Mouse (Mus musculus): Measurements from ENCODE around the gene Ankrd36.
A peak's percentile ranks its signal among the peaks of the same experiment; 100 is the strongest.
"Not testable (repeated sequence)": the region's sequence is repeated elsewhere in the genome, so short reads cannot be mapped to it uniquely, and the experiment has no call there.

The Ankrd36 gene

DNA sequence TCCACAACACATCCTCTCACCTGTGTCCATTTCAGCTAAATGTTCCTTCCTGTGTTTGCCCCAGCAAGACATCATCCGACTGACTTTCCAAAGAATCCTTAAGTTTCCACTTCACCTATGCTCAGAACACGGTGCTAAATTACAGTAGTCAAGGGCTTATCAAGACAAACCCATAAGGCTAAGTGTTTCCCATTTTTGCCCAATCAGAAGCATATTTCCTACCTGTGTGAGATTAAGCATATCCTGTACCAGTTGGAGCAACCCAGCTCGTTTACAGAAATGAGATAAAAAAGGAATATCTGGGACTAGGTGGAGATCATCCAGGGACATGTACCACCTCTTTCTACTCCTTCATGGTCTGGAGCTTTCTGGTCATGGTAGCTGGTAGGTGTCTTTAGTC lies 22.8 kb upstream of the Ankrd36 start:
- no peak for DNase-seq

DNA sequence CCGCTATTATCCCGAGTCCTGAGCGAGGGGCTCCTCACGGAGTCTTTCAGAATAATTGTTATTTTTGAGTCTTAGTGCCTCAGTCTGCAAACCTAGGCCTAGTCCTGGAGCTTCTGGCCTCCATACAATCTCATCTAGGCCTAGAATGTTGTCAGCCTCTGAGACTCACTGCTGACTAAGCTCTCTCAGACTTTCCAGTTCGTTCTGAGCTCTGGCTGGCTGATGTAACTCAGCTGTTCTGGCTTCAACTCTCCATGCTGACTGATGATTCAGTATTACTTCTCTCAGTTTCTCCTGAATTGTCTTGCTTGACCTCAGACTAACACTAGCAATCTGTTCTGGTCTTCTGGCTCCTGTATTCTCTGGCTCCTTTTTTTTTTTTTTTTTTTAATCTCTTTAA lies 18.1 kb upstream of the Ankrd36 start:
- no peak for DNase-seq

DNA sequence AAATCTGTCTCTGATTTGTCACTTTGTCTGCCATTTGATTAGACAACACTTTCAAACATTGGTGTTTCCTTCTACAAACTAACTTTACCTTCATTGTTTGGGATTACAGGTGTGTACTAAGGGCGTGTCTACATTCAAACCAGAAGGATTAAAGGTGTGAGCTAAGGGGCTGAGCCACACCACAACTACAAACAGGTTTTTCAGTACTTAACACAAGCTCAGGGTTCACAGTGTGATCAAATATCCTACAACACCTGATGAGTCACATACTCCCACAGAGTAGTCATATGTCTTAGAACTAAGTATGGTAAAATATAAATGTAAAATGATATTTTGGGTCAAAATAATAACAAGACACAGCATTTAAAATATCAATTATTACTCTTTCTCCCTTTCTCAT lies 17.6 kb upstream of the Ankrd36 start:
- DNase-seq: no peak

DNA sequence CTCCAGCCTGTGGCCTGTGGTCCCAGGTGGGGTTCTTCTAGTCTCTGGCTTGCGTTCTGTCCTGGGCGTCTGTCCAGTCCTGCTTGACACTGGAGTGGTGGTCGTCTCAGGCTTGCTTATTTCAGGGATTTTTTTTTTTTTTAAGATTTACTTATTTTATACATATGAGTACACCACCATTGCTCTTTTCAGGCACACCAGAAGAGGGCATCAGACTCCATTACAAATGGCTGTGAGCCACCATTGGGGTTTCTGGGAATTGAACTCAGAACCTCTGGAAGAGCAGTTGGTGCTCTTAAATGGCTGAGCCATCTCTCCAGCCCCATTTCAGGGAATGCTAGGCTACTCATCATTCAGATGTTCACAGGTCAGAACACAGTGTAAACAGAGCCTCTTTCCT lies 9.2 kb upstream of the Ankrd36 start:
- no peak for DNase-seq

DNA sequence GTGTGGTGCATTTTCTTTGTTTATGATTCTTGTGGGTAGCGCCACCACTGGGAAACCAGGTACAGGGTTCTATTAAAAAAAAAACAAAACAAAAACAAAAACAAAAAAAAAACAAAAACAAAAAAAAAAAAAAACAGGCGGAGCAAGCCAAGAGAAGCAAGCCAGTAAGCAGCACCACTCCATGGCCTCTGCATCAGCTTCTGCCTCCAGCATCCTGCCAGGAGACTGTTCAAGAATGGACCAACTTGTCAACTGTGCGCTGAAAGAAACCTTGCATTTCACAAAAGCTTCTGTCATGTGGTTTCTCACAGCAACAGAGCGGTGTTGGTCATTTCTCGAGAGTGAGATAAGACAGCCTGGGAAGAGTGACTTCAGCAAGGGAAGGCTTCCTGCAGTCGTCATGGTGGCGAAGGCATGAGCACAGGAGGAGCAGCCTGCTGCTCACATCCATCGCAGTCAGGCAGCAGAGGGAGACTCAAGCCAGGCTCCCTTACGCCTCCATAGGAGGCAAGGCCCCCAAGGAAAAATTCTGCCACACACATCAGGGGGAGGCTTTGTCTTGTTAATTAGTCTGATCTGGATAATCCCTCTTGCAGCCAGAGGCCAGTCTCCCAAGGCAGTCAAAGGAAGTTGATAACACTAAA lies 6.7 kb upstream of the Ankrd36 start:
- DNase-seq: no peak

DNA sequence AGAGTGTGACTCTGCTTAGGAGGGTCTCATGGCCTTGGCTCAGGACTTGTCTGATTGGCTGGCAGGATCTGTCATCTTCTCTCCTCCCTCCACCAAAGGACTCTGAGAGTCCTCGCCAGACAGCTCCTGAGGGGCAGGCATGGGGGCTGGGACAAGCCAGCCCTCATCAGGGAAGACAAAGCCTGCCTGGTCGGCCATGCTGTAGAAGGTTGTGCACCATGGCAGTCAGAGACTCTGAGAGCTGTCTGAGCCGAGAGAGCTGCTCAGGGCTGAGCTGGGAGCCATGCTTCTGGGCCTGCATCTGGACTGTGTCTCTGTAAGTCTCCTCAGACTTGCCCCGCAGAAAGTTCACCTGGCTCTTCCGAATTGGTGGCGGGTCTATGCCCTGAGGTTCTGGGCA lies 5.6 kb upstream of the Ankrd36 start:
- DNase-seq: no peak

DNA sequence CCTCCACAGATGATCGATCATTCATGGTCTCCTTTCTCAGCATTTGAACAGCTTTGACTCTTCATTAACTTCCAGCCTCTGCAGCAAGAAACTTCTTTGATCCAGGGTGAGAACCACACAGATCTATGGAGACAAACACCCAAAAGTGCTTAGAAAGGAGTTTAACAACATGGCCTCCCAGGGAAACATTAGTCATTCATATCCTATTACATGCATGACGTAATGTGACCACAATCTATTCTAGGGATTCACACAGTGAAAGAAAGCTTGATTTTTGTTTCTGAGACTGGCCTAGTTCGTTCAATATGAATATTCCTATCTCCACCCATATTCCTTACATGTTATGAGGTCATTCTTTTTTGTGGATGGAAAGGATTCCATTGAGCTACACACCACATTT lies 3.9 kb upstream of the Ankrd36 start:
- no peak for DNase-seq

DNA sequence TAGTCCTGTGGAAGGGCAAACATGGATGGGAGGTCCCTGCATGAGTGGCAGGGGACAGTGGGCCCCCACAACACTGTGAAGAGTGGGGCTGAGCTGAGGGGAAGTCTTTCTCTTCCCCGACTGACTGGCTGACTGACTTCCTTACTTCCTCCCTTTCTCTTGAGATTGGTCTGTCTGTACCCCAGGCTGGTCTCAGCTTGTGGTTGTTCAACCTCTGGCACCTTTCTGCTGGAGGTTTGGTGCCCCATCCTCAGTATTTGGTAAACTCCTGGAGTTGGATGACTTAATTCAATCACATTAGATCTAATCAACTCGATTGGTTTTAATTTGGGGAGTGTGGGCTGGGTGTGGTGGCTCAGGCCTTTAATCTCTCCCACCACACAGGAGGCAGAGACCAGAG lies 3.0 kb upstream of the Ankrd36 start:
- no peak for DNase-seq

DNA sequence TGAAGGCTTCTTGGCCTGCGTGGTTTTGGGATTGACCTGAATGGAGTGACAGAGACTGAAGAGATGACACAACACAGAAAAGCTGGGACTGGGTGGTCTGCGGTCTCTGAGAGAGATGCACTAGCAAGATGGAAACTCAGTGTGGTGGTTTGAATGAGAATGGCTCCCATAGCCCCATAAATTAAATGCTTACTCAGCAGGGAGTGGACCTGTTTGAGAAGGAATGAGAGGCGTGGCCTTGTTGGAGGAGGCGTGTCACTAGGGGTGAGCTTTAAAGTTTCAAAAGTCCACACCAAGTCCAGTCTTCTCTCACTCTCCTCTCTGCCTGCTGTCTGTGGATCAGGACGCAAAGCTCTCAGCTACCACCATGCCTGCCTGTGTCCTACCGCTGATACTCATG lies 1.8 kb upstream of the Ankrd36 start:
- DNase-seq: no peak

DNA sequence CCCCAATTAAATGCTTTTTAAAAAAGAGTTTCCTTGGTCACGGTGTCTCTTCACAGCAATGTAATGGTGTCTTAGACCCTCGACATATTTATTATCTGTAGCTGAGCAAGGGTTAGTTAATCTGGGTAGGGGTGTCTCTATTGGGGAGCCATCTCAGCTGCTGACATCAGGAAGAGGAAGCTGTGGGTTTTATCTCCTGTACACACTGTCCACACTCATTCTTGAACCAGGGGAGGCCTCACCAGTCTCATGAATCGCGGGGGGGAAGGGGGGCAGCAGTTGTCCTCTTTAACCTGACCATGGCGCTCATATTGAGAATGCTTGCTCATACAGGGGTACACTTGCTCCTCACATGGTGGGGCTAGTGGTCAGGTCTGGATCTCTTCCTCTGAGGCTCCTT lies 1.4 kb upstream of the Ankrd36 start:
- DNase-seq: no peak

DNA sequence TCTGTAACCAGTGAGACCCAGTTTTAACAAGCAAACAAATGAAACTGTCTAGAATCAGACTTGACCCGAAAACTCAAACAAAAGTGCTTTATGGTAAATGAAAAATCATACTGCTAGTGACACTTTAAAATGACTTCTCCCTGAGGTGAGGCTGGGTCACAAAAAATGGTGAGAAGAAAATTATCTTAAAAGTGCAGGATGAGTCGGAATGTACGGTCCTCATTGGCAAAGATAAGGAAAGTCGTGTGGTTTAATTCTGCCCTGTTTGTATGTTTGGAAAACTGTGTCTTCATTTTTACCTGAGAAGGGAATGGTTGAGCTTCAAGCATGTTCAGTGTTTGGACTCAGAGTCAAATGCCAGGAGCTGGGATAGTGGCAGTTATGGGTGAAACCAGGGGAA lies 2.4 kb downstream of the Ankrd36 start:
- no peak for DNase-seq

DNA sequence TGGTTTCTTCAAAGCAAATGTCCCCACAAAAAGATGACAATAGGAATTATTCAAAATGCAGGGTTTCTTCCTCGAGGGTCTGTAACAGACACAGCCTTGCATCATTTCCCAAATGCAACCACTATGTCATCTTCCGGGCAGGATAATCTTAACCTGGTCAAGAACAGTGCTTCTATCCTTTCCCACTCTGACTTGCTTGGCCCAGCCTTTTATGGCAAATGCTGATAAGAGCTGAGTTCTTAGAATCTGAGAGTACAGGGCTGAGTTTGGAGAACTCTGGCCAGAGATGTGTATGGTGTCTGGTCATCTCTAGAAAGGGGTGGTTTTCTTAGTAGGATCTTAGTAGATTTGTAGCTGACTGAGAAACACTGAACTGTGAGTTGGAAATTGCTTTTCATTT lies 4.3 kb downstream of the Ankrd36 start:
- DNase-seq: no peak

DNA sequence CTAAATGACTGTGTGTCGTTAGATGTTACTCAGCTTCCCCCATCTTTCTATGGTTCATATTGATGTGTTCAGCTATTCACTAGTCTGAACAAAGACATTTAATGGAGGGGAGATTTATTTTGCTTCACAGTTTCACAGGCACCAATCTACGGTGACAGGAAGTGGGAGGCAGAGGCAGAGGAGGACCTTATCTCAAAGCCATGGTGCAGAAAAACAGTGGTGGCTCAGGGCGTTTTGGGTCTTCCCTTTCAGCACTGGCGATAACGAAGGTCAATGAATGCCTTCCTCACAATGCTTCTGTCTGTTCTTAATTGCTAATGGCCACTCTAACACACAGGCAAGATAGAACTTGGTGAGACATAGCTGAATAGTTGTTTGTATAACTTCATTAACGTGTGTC lies 5.6 kb downstream of the Ankrd36 start:
- DNase-seq: no peak

DNA sequence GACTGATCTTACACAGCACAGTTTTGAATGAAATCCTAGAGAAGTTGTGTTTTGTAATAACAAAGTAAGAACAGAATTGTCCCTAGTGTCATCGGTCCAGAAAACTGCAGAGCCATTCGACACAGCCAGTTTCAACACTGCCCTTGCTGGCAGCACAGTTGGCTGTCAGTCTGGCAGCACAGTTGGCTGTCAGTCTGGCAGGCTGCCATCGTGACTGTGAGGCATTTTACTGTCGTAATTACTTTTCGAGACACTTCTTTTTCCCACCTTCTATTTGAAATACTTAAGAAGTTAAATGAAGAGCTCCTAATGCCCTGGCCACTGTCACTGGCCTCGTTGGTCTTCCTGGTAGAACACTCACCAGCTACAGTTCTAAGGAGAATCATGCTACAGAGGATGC lies 22.9 kb downstream of the Ankrd36 start:
- peak; percentile 14 for DNase-seq

DNA sequence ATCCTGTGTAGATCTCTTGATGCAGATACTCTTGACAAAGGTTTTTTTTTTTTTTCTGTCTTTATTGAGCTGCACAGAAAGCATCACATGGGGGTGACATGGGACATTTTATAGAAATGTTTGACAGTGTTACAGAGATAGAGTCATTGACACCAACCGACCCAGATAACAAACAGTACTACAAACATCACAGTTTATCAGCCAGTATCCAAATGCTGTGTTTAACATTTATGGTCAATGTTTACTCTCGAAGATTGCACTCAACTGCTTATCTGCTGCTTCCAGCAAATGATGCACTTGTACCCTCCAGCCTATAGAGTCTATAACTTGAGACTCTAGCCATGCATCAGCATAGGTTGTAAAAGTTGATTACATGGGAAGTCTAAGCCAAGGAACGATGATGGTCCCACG lies 25.9 kb downstream of the Ankrd36 start:
- no peak for DNase-seq

DNA sequence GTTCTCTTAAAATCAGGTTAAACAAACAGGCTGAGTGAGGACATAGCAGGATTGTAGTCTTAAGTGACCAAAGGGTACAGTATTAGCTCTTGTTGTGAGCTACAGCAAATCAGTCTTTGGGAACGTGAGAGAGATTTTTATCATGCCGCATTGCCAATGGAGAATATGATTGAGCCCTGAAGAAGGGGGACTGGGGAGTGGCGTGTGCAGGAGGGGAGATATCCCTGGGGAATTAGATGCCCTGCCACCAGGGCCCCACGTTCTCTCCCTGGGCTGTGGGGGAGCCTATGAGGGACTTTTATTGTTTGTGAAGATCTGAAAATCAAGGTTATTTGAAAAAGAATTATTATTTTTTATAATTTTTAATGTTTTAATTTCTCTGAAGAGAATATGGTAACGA lies 26.3 kb downstream of the Ankrd36 start:
- DNase-seq: no peak

DNA sequence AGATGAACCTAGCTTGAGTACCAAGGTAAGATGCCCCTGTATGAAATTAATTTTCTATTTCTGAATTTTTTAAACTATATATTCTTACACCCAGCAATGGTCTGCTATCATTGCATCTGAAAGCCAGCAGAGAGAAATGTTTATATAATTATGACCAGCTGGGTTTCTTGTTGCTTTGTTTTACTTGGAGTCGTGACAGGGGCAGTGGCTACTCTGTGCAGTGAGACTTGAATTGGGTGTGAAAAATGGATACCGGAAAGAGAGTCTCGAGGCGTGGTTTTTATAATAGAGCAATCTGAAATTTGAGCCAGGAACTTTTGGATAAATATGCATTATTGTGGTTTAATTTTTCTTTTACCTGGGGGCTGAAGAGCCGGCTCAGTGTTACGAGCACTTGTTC lies 27.3 kb downstream of the Ankrd36 start:
- no peak for DNase-seq

DNA sequence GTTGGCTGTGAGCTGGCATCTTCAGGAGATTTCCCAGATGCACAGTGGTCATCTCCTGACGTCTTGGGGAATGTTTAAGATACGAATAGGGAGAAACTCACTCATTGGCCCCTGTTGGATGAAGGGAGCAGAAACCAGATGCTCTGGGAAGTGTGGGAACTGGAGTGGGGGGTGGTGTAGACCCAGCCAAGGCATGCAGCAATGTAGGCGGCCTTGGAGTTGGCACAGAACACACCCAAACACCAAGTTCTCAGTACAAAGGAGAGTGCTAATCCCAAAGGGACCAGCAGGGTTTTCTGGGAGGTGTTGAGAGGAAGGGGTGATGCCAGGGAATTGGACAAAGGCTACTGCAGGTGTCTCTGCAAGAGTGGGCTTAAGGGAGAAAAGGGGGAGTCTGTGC lies 35.9 kb downstream of the Ankrd36 start:
- DNase-seq: no peak

DNA sequence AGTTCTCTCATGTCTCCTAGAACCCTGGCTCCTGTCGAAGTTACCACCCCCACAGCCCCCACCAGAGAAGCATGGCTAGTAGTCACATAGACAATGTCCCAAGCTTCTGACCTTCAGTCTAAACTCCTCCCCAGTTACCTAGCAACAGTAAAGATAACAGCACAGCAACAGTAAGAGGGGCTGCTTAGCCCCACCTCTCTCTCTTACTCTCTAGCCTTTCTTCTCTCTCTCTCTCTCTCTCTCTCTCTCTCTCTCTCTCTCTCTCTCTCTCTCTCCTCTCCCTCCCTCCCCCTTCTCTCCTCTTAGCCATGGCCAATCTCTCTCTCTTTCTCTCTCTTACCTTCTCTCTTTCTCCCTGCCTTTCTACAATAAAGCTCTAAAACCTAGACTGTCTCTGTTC lies 42.4 kb downstream of the Ankrd36 start:
- DNase-seq: not testable (repeated sequence)

DNA sequence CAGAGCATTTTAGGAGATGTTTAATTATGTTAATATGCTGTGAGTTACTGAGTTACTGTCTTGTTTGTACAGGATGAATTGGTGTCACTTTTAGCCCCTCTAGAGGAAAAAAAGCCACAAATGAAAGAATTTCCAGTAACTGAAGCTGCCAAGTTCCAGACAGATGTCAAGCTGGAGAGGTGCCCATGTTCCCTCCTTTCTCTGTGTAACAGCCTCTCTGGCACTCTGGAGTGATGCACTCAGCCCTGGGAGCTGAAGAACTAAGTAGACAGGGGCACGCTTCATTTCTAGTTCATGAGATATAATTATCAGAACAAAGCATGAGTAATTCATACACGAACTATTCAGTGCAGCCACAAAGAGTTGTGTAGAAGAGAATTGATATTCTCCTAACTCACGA lies 45.0 kb downstream of the Ankrd36 start:
- no peak for DNase-seq

DNA sequence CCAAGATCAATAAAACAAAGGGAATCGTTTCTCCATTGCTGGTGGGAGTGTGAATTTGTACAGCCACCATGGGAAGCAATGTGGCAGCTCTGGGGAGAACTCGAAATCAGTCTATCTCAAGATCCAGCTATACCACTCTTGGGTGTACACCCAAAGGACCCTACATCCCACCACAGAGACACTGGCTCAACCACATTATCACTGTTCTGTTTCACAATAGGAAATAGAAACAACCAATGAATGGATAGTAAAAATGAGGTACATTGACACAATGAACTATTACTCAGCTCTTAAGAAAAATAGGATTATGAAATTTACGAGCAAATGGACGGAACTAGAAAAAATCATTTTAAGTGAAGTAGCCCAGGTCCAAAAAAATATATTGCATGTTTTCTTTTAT lies 55.6 kb downstream of the Ankrd36 start:
- no peak for DNase-seq

DNA sequence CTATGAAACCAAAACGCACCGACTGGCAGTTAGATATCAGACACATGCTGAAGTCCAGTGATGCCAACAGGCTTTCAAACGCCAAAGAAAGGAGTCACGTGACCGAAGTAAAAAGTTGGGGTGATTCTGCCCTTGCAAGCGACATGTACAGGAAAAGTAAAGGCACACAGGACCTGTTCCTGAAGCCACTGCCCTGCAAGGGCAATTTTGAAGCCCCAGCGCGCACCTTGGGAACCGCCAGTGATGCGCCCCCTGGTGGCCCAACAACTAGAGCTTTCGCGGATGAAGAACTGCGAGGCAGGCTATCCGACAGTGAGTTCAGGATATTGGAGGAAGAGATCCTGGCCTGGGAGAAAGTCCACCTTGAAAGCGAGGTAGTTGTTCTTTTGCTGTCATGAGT lies 59.5 kb downstream of the Ankrd36 start:
- DNase-seq: peak; percentile 86

DNA sequence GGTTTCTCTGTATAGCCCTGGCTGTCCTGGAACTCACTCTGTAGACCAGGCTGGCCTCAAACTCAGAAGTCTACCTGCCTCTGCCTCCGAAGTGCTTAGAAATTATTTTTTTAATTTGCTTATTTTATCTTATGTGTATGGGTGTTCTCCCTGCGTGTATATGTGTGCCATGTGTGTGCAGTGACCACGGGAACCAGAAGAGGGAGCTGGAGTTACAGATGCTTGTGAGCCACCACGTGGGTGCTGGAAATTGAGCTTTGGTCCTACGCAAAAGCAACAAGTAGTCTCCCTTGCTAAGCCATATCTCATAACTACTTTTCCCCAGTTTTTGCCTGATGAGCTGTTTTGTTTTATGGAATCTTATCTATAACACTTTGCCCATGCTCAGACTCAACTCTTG lies 73.6 kb downstream of the Ankrd36 start:
- DNase-seq: no peak

DNA sequence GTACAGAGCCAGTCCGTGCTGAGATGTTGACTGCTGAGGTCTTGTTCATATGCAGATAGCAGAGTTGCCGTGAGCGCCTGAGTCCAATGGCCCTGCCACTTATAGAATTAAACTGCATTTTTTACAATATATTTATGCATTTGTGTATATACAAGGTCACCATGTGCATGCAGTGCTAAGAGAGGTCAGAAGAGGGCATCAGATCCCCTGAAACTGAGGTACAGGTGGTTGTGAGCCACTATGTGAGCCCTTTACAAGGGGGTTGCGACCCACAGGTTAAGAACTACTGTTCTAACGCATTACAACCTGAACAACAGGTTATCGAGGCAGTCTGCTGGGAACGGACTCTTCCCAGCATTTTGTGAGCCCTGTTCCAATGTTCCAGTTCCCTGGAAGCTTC lies 80.8 kb downstream of the Ankrd36 start:
- DNase-seq: peak; percentile 11

DNA sequence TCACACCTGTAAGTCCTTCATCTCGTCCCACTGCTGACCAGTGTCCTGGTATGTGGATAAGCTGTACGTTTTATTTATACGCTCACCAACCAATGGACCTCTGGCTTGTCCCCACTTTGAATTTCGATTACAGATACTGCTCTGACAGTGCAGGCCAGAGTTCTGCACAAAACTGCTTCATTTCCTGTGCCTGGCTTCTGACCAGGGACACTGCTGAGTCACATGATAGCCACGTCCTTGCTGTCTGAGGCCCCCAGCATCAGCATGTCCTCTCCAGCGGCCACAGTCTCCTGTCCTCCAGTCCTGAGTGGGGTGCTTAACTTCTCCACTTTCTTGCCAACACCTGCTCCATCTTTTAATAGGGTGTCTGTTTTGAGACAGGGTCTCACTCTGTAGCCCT lies 113.1 kb downstream of the Ankrd36 start:
- DNase-seq: no peak

DNA sequence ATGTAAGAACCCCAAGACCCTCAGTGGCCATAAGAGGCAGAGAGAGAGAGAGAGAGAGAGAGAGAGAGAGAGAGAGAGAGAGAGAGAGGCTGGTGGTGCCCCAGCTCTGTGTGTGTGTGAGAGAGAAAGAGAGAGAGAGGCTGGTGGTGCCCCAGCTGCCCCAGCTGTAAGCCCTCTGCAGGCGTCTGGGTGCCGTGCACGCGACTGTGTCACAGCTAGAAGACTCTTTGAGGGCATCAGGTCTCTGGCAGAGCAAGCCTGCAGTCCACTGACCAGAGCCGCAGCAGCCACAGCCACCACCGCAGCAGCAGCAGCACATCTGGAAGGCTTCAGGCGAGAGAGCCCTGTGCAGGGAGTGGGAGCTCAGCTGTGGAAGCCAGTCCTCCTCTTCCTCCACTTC lies 114.8 kb downstream of the Ankrd36 start:
- DNase-seq: no peak

Data from kidney, adult 18-20 months (tissue).